Mouse (Mus musculus): ENCODE results near the gene Mpdu1. TPM values are rescaled to one million over a fixed set of nuclear protein-coding genes. Genes with fewer than 3 reads are reported as not detected.

Gene Mpdu1
- polyA plus RNA-seq, 1 experiment: 65.7 TPM

DNA sequence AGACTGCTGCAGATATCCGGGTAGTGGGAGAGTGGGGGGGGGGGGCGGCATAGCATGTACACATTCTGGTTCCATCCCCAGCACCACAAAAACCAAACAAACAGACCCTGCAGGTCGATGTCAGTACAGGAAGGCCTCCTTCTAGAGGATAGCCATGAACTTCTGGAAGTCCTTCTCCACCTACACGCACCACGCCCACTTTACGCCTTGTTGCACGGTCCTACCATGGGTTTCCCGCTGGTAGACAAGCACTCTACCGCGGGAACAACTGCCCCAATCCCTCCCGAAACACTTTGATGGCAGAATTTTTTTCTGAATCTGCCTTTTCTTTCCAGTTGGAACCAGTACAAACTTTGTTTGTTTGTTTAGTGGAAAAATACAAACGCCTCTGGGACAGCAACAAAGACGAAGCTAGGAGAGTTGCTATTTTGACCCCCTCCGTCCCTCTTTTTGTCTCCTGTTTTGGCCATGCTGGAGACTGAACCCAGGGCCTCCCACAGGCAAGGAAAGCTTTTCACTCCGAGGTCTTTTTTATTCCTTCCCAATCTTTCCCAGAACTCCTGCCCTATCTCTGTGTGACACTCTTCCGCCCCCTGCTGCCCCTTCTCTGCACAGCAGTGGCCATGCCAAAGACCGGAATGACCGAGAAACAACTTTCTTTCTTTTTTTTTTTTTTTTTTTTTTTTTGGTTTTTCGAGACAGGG is 48.7 kb downstream of the Mpdu1 start:
- no peak for TF ChIP-seq POLR2A (IDR thresholded peaks at IDR 0.05; ENCODE audit: insufficient read depth, low read length)
- TF ChIP-seq EP300 (IDR thresholded peaks at IDR 0.05; ENCODE audit: insufficient read depth, low read depth, low read length): 0 out of 2 replicates have a peak, but pooled peaks have one; percentile 28
- peak; percentile 79 for TF ChIP-seq CTCF (IDR thresholded peaks at IDR 0.05; ENCODE audit: low read depth, low read length)
- no peaks in the 10 kb centered on the region for H3K36me3 ChIP-seq (ENCODE audit: control insufficient read depth, insufficient read depth, low read length, poor library complexity, severe bottlenecking)
- H3K27me3 ChIP-seq (ENCODE audit: control insufficient read depth, insufficient read depth, low read length, poor library complexity, severe bottlenecking): no peaks in the 10 kb centered on the region
- H3K27ac ChIP-seq (ENCODE audit: insufficient read depth, low read length): no peak overlapping the region
- H3K9ac ChIP-seq (ENCODE audit: low read depth, poor library complexity, severe bottlenecking): peak overlapping the region; percentile 45
- no peaks in the 10 kb centered on the region for H3K9me3 ChIP-seq (replicated peaks; ENCODE audit: control insufficient read depth, insufficient read depth, low read length, poor library complexity, severe bottlenecking)
- peak overlapping the region; percentile 19 for H3K4me3 ChIP-seq (ENCODE audit: low read depth, low read length)
- peaks cover 3% of the 10 kb centered on the region for H3K4me1 ChIP-seq (ENCODE audit: control insufficient read depth, insufficient read depth, low read length)

DNA sequence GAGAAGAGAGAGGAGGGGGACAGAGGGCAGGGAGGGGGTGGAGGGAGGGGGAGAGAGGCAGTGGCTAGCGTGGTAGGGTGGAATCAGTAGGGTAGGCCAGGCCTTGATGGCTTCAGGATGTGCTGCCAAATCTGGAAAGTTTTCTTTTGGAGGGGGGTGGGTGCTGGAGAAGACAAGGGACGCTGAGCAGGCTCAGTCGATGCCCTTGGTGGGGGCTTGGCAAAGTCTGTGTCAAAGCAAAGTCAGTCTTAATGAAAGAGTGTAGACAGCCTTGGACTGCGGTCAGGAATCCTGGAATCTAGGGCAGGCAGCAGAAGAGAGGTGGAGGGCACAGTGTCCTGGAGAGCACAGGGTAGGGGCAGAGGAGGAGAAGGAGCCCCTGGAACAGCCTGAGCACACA is 51.5 kb downstream of the Mpdu1 start:
- no peak for TF ChIP-seq CTCF (IDR thresholded peaks at IDR 0.05; ENCODE audit: low read depth, low read length)
- TF ChIP-seq POLR2A (IDR thresholded peaks at IDR 0.05; ENCODE audit: insufficient read depth, low read length): no peak
- no peak for TF ChIP-seq EP300 (IDR thresholded peaks at IDR 0.05; ENCODE audit: insufficient read depth, low read depth, low read length)
- Histone ChIP-seq H3K9me3 (replicated peaks; ENCODE audit: control insufficient read depth, insufficient read depth, low read length, poor library complexity, severe bottlenecking) (no peaks in the 10 kb centered on the region), H3K4me3 (ENCODE audit: low read depth, low read length) (no peak overlapping the region), H3K4me1 (ENCODE audit: control insufficient read depth, insufficient read depth, low read length) (peaks cover 3% of the 10 kb centered on the region), H3K36me3 (ENCODE audit: control insufficient read depth, insufficient read depth, low read length, poor library complexity, severe bottlenecking) (no peaks in the 10 kb centered on the region), H3K27ac (ENCODE audit: insufficient read depth, low read length) (no peak overlapping the region), H3K27me3 (ENCODE audit: control insufficient read depth, insufficient read depth, low read length, poor library complexity, severe bottlenecking) (no peaks in the 10 kb centered on the region), H3K9ac (ENCODE audit: low read depth, poor library complexity, severe bottlenecking) (no peak overlapping the region)

DNA sequence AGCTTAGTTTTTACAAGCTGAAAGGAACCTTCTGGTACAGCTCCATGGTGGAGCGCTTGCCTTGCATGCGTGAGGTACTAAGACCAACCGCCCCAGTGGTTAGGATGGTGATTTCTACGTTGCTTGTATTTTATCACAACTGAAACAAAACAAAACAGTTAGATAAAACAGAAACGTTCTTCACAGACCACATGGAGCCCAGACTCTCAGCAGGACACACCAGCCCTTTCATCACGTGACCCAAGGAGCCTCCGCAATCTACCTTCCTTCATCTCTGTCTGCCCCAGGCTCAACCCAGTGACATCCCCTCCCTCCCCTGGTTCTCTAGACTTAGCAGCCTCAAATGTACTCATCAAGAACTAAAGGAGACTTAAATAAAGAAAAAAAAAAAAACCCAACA is 53.0 kb downstream of the Mpdu1 start:
- Histone ChIP-seq H3K9me3 (replicated peaks; ENCODE audit: control insufficient read depth, insufficient read depth, low read length, poor library complexity, severe bottlenecking) (no peaks in the 10 kb centered on the region), H3K4me1 (ENCODE audit: control insufficient read depth, insufficient read depth, low read length) (peaks cover 3% of the 10 kb centered on the region), H3K27me3 (ENCODE audit: control insufficient read depth, insufficient read depth, low read length, poor library complexity, severe bottlenecking) (peaks cover 8% of the 10 kb centered on the region), H3K4me3 (ENCODE audit: low read depth, low read length) (no peak overlapping the region), H3K36me3 (ENCODE audit: control insufficient read depth, insufficient read depth, low read length, poor library complexity, severe bottlenecking) (no peaks in the 10 kb centered on the region), H3K9ac (ENCODE audit: low read depth, poor library complexity, severe bottlenecking) (no peak overlapping the region), H3K27ac (ENCODE audit: insufficient read depth, low read length) (no peak overlapping the region)
- no peak for TF ChIP-seq EP300 (IDR thresholded peaks at IDR 0.05; ENCODE audit: insufficient read depth, low read depth, low read length)
- TF ChIP-seq POLR2A (IDR thresholded peaks at IDR 0.05; ENCODE audit: insufficient read depth, low read length): no peak
- TF ChIP-seq CTCF (IDR thresholded peaks at IDR 0.05; ENCODE audit: low read depth, low read length): no peak

DNA sequence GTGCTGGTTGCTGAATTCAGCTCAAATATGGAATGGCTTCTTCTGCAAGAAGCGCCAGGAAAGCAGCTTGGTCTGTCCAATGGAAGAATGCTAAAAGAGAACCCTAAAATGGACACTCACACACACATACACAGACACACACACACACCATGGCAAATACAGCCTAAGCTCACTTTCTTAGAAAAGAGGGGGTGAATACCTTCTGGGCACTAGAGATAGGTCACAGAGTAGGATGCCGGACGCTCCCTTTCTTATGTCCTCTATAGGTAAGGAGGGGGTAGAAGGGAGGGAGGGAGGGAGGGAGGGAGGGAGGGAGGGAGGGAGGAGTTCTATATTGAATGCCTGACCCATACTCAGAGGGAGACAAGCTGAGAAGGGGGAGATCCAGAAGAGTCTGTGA is 53.9 kb downstream of the Mpdu1 start:
- H3K4me1 ChIP-seq (ENCODE audit: control insufficient read depth, insufficient read depth, low read length): peaks cover 1% of the 10 kb centered on the region
- no peak overlapping the region for H3K27ac ChIP-seq (ENCODE audit: insufficient read depth, low read length)
- H3K36me3 ChIP-seq (ENCODE audit: control insufficient read depth, insufficient read depth, low read length, poor library complexity, severe bottlenecking): no peaks in the 10 kb centered on the region
- no peak for TF ChIP-seq POLR2A (IDR thresholded peaks at IDR 0.05; ENCODE audit: insufficient read depth, low read length)
- TF ChIP-seq CTCF (IDR thresholded peaks at IDR 0.05; ENCODE audit: low read depth, low read length): no peak
- no peak for TF ChIP-seq EP300 (IDR thresholded peaks at IDR 0.05; ENCODE audit: insufficient read depth, low read depth, low read length)
- no peak overlapping the region for H3K9ac ChIP-seq (ENCODE audit: low read depth, poor library complexity, severe bottlenecking)
- peaks cover 8% of the 10 kb centered on the region for H3K27me3 ChIP-seq (ENCODE audit: control insufficient read depth, insufficient read depth, low read length, poor library complexity, severe bottlenecking)
- no peaks in the 10 kb centered on the region for H3K9me3 ChIP-seq (replicated peaks; ENCODE audit: control insufficient read depth, insufficient read depth, low read length, poor library complexity, severe bottlenecking)
- no peak overlapping the region for H3K4me3 ChIP-seq (ENCODE audit: low read depth, low read length)

DNA sequence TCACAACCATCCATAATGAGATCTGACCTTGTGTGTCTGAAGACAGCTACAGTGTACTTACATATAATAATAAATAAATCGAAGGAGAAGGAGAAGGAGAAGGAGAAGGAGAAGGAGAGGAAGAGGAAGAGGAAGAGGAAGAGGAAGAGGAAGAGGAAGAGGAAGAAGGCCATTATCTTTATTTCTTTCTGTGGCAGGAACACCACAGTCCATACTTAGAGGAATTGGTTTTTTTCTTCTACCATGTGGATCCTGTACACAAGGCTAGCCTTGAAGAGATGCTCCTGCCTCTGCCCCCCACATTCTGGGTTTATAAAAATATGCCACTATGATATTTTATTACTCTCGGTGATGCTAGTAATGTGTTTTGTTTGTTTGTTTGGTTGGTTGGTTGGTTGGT is 55.6 kb downstream of the Mpdu1 start:
- Histone ChIP-seq H3K4me1 (ENCODE audit: control insufficient read depth, insufficient read depth, low read length) (no peaks in the 10 kb centered on the region), H3K9me3 (replicated peaks; ENCODE audit: control insufficient read depth, insufficient read depth, low read length, poor library complexity, severe bottlenecking) (no peaks in the 10 kb centered on the region), H3K4me3 (ENCODE audit: low read depth, low read length) (no peak overlapping the region), H3K36me3 (ENCODE audit: control insufficient read depth, insufficient read depth, low read length, poor library complexity, severe bottlenecking) (no peaks in the 10 kb centered on the region), H3K27ac (ENCODE audit: insufficient read depth, low read length) (no peak overlapping the region), H3K27me3 (ENCODE audit: control insufficient read depth, insufficient read depth, low read length, poor library complexity, severe bottlenecking) (peaks cover 8% of the 10 kb centered on the region), H3K9ac (ENCODE audit: low read depth, poor library complexity, severe bottlenecking) (no peak overlapping the region)
- no peak for TF ChIP-seq CTCF (IDR thresholded peaks at IDR 0.05; ENCODE audit: low read depth, low read length)
- no peak for TF ChIP-seq EP300 (IDR thresholded peaks at IDR 0.05; ENCODE audit: insufficient read depth, low read depth, low read length)
- no peak for TF ChIP-seq POLR2A (IDR thresholded peaks at IDR 0.05; ENCODE audit: insufficient read depth, low read length)

Other genes starting within 250 kb of the Mpdu1 start
- gene Kdm6b, start 249.0 kb downstream of the Mpdu1 start, polyA plus RNA-seq (2011; ENCODE audit: insufficient read depth, insufficient read length, low read depth, missing spikeins): 23.3 and 28.4 TPM in 2 replicates
- 1.2 and 2.0 TPM in 2 replicates for gene Dnah2, start 113.5 kb downstream of the Mpdu1 start, polyA plus RNA-seq (2011; ENCODE audit: insufficient read depth, insufficient read length, low read depth, missing spikeins)
- gene Efnb3, start 102.4 kb downstream of the Mpdu1 start, polyA plus RNA-seq (2011; ENCODE audit: insufficient read depth, insufficient read length, low read depth, missing spikeins): 3.9 and 4.0 TPM in 2 replicates
- 10.3 and 17.8 TPM in 2 replicates for gene Wrap53, start 82.4 kb downstream of the Mpdu1 start, polyA plus RNA-seq (2011; ENCODE audit: insufficient read depth, insufficient read length, low read depth, missing spikeins)
- 230 and 277 TPM in 2 replicates for gene Trp53, start 82.3 kb downstream of the Mpdu1 start, polyA plus RNA-seq (2011; ENCODE audit: insufficient read depth, insufficient read length, low read depth, missing spikeins)
- gene Atp1b2, start 56.7 kb downstream of the Mpdu1 start, polyA plus RNA-seq (2011; ENCODE audit: insufficient read depth, insufficient read length, low read depth, missing spikeins): 20.4 and 24.0 TPM in 2 replicates
- not detected in 2 replicates for gene Shbg, start 44.7 kb downstream of the Mpdu1 start, polyA plus RNA-seq (2011; ENCODE audit: insufficient read depth, insufficient read length, low read depth, missing spikeins)
- gene Sat2, start 40.6 kb downstream of the Mpdu1 start, polyA plus RNA-seq (2011; ENCODE audit: insufficient read depth, insufficient read length, low read depth, missing spikeins): 9.1 and 9.6 TPM in 2 replicates
- gene Fxr2, start 29.7 kb downstream of the Mpdu1 start, polyA plus RNA-seq (2011; ENCODE audit: insufficient read depth, insufficient read length, low read depth, missing spikeins): 170 and 173 TPM in 2 replicates
- gene Sox15, start 7.3 kb downstream of the Mpdu1 start, polyA plus RNA-seq (2011; ENCODE audit: insufficient read depth, insufficient read length, low read depth, missing spikeins): 45.2 and 48.1 TPM in 2 replicates
- gene Cd68, start 3.5 kb upstream of the Mpdu1 start, polyA plus RNA-seq (2011; ENCODE audit: insufficient read depth, insufficient read length, low read depth, missing spikeins): 32.9 and 36.2 TPM in 2 replicates
- 1,464 and 1,502 TPM in 2 replicates for gene Eif4a1, start 9.8 kb upstream of the Mpdu1 start, polyA plus RNA-seq (2011; ENCODE audit: insufficient read depth, insufficient read length, low read depth, missing spikeins)
- 198 and 221 TPM in 2 replicates for gene Senp3, start 19.4 kb upstream of the Mpdu1 start, polyA plus RNA-seq (2011; ENCODE audit: insufficient read depth, insufficient read length, low read depth, missing spikeins)
- 1.3 and 2.9 TPM in 2 replicates for gene Tnfsf13, start 23.1 kb upstream of the Mpdu1 start, polyA plus RNA-seq (2011; ENCODE audit: insufficient read depth, insufficient read length, low read depth, missing spikeins)
- gene Tnfsf12, start 33.2 kb upstream of the Mpdu1 start, polyA plus RNA-seq (2011; ENCODE audit: insufficient read depth, insufficient read length, low read depth, missing spikeins): 3.4 and 4.1 TPM in 2 replicates
- 1.9 and 3.6 TPM in 2 replicates for gene Tnfsfm13, start 33.5 kb upstream of the Mpdu1 start, polyA plus RNA-seq (2011; ENCODE audit: insufficient read depth, insufficient read length, low read depth, missing spikeins)
- gene Polr2a, start 96.0 kb upstream of the Mpdu1 start, polyA plus RNA-seq (2011; ENCODE audit: insufficient read depth, insufficient read length, low read depth, missing spikeins): 102 and 103 TPM in 2 replicates
- gene Slc35g3, start 99.3 kb upstream of the Mpdu1 start, polyA plus RNA-seq (2011; ENCODE audit: insufficient read depth, insufficient read length, low read depth, missing spikeins): not detected in 2 replicates
- 3.6 and 4.8 TPM in 2 replicates for gene Zbtb4, start 103.3 kb upstream of the Mpdu1 start, polyA plus RNA-seq (2011; ENCODE audit: insufficient read depth, insufficient read length, low read depth, missing spikeins)
- 10.1 and 12.1 TPM in 2 replicates for gene Chrnb1, start 133.3 kb upstream of the Mpdu1 start, polyA plus RNA-seq (2011; ENCODE audit: insufficient read depth, insufficient read length, low read depth, missing spikeins)
- gene Fgf11, start 139.2 kb upstream of the Mpdu1 start, polyA plus RNA-seq (2011; ENCODE audit: insufficient read depth, insufficient read length, low read depth, missing spikeins): 1.8 and 2.5 TPM in 2 replicates
- 10.1 and 11.6 TPM in 2 replicates for gene Tmem102, start 143.0 kb upstream of the Mpdu1 start, polyA plus RNA-seq (2011; ENCODE audit: insufficient read depth, insufficient read length, low read depth, missing spikeins)
- not detected in 2 replicates for gene Gm39566, start 152.7 kb upstream of the Mpdu1 start, polyA plus RNA-seq (2011; ENCODE audit: insufficient read depth, insufficient read length, low read depth, missing spikeins)
- gene Spem2, start 155.8 kb upstream of the Mpdu1 start, polyA plus RNA-seq (2011; ENCODE audit: insufficient read depth, insufficient read length, low read depth, missing spikeins): not detected in 2 replicates
- gene Spem1, start 159.5 kb upstream of the Mpdu1 start, polyA plus RNA-seq (2011; ENCODE audit: insufficient read depth, insufficient read length, low read depth, missing spikeins): not detected in 2 replicates
- gene Nlgn2, start 175.1 kb upstream of the Mpdu1 start, polyA plus RNA-seq (2011; ENCODE audit: insufficient read depth, insufficient read length, low read depth, missing spikeins): 19.6 and 25.4 TPM in 2 replicates
- gene Tmem256, start 175.9 kb upstream of the Mpdu1 start, polyA plus RNA-seq (2011; ENCODE audit: insufficient read depth, insufficient read length, low read depth, missing spikeins): 97.1 and 103 TPM in 2 replicates
- gene Plscr3, start 183.7 kb upstream of the Mpdu1 start, polyA plus RNA-seq (2011; ENCODE audit: insufficient read depth, insufficient read length, low read depth, missing spikeins): 27.2 and 31.2 TPM in 2 replicates
- gene Tnk1, start 196.1 kb upstream of the Mpdu1 start, polyA plus RNA-seq (2011; ENCODE audit: insufficient read depth, insufficient read length, low read depth, missing spikeins): 15.6 and 19.6 TPM in 2 replicates
- gene Tmem95, start 215.4 kb upstream of the Mpdu1 start, polyA plus RNA-seq (2011; ENCODE audit: insufficient read depth, insufficient read length, low read depth, missing spikeins): not detected in 2 replicates
- gene Kctd11, start 218.8 kb upstream of the Mpdu1 start, polyA plus RNA-seq (2011; ENCODE audit: insufficient read depth, insufficient read length, low read depth, missing spikeins): 5.2 and 6.3 TPM in 2 replicates
- 1.5 and 2.3 TPM in 2 replicates for gene Acap1, start 232.9 kb upstream of the Mpdu1 start, polyA plus RNA-seq (2011; ENCODE audit: insufficient read depth, insufficient read length, low read depth, missing spikeins)
- 11.6 and 13.1 TPM in 2 replicates for gene 2810408A11Rik, start 238.3 kb upstream of the Mpdu1 start, polyA plus RNA-seq (2011; ENCODE audit: insufficient read depth, insufficient read length, low read depth, missing spikeins)
- 27.9 and 32.4 TPM in 2 replicates for gene Neurl4, start 238.4 kb upstream of the Mpdu1 start, polyA plus RNA-seq (2011; ENCODE audit: insufficient read depth, insufficient read length, low read depth, missing spikeins)